In genomic region chr9:78700691-78701090, GRCm38 (mm10) we compare ENCODE assay signal across 9 mouse cellular contexts.
DNase-seq lines count a peak whose midpoint lies in the region; ATAC-seq and TF ChIP-seq lines count a peak whose summit lies in the region.
"Had no signal": no experiment of that assay in that cellular context is flagged by ENCODE, and none has a peak within 500 bp of the region (broad histone marks: within the 10 kb centered on the region; RNA-seq: fewer than 3 reads in every experiment).

No protein-coding gene starts in this region.

- H3K4me1 ChIP-seq in midbrain, postnatal 0 days (ENCODE audit: insufficient read depth, low read length): no peaks in the 10 kb centered on the region
- H3K4me1 ChIP-seq: embryonic facial prominence, embryonic 15.5 days had no signal

- H3K27ac ChIP-seq in midbrain, postnatal 0 days (ENCODE audit: low read depth, low read length): no peak overlapping the region
- H3K27ac ChIP-seq: embryonic facial prominence, embryonic 15.5 days had no signal

- DNase-seq in heart, adult 18-20 months: peak; percentile 7 to 82
- DNase-seq in heart, adult 11 months: no peak
- peak; percentile 72 for DNase-seq in ES-CJ7 (ENCODE audit: low read depth, low spot score)
- DNase-seq in c-Kit-positive CD71-positive TER-119-positive erythroid progenitor cells, embryonic 14.5 days (ENCODE audit: low spot score): peak; percentile 51
- DNase-seq in gastrocnemius, postnatal 10 days: peak; percentile 70
- peak; percentile 14 for DNase-seq in left cerebral cortex, adult 11 months (ENCODE audit: low spot score)
- peak; percentile 63 for DNase-seq in midbrain, postnatal 0 days (ENCODE audit: low spot score)
- peak; percentile 14 for DNase-seq in testis, postnatal 14 days (ENCODE audit: low spot score)

- no peaks in the 10 kb centered on the region for H3K9me3 ChIP-seq in midbrain, postnatal 0 days (ENCODE audit: low read length)
- H3K9me3 ChIP-seq: embryonic facial prominence, embryonic 15.5 days had no signal

- H3K4me3 ChIP-seq in midbrain, postnatal 0 days (ENCODE audit: low read depth, low read length): no peak overlapping the region
- H3K4me3 ChIP-seq: embryonic facial prominence, embryonic 15.5 days had no signal

- no peak overlapping the region for H3K9ac ChIP-seq in midbrain, postnatal 0 days (replicated peaks; ENCODE audit: low read length, poor library complexity, severe bottlenecking)
- H3K9ac ChIP-seq: embryonic facial prominence, embryonic 15.5 days had no signal

- no peak overlapping the region for H3K4me2 ChIP-seq in midbrain, postnatal 0 days (ENCODE audit: low read depth, low read length, poor library complexity, severe bottlenecking)
- H3K4me2 ChIP-seq: embryonic facial prominence, embryonic 15.5 days had no signal

- peak; percentile 75 for TF ChIP-seq CTCF in midbrain, postnatal 0 days (IDR thresholded peaks at IDR 0.05)

- WGBS in midbrain, postnatal 0 days: 5% methylated on average over 1 of the region's 1 CpGs

- H3K27me3 ChIP-seq in midbrain, postnatal 0 days (ENCODE audit: insufficient read depth, low read length): no peaks in the 10 kb centered on the region
- H3K27me3 ChIP-seq: embryonic facial prominence, embryonic 15.5 days had no signal

- ATAC-seq in midbrain, postnatal 0 days (ENCODE audit: low FRiP score): no peak

- H3K36me3 ChIP-seq in midbrain, postnatal 0 days (ENCODE audit: insufficient read depth, low read length): no peaks in the 10 kb centered on the region
